Mouse (Mus musculus) olfactory bulb, adult 2 months (tissue): ENCODE measurements around the gene Dnph1.
A peak's percentile ranks its signal among the peaks of the same experiment; 100 is the strongest.

Experiments used
- CTCF ChIP-seq: fragments of 200-500 bp; IDR thresholded peaks from 2 replicates; pipeline ENCODE4 v1.5.1; 2012; ENCODE audit warnings: low read depth, mild to moderate bottlenecking, low read length, moderate library complexity; ENCODE audit not compliant: insufficient read depth
- POLR2A ChIP-seq: fragments of 200-500 bp; IDR thresholded peaks from 2 replicates; pipeline ENCODE4 v1.6.1; 2012; ENCODE audit warnings: mild to moderate bottlenecking, low read depth, low read length, moderate library complexity; ENCODE audit not compliant: insufficient read depth

DNA sequence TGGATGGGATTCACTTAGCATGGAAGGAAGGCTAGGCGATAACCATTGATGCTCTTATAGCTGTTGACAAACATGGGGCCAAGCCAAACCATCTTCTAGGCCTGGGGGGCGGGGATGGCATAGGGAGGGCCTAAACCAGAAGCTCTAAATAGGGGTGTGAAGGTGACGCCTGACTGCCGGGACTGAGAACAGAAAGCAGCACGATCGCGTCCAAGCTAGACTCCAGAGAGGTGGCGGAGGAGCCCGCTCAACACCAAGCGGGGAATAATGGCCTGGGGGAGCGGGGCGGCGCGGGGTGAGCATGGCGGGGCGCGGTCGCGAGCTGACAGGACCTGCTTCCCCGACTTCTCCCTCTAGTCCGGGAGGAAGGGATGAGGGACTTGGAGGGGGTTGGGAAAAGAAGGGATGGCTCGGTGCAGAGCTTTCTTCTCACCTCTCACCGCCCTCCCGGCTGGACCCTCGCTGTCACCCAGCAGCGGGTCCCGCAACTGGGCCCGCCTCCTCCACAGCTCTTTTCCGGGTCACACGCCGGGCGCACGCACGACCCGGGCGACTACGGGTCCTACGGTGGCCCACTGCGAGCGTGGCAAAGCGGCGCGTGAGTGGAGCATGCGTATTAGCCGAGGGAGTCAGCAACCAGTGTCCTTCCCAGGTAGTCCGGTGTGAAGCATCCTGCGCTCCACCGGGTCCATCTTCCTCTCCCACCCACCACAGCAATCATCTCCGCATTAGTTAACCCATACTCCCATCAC is 49.5 kb downstream of the Dnph1 start, which contains the start of gene Cul9:
- no peak for TF ChIP-seq CTCF
- peak; percentile 64; the same call in 1 of the 2 replicates for TF ChIP-seq POLR2A
